Mouse (Mus musculus): ENCODE results near the gene Mical3. TPM values are rescaled to one million over a fixed set of nuclear protein-coding genes. Genes with fewer than 3 reads are reported as not detected.

The Mical3 gene
- polyA plus RNA-seq, 1 experiment from 2014 or later = 37.0 TPM

- WGBS = 93% methylated on average over 7 of the region's 7 CpGs
- H3K9me3 ChIP-seq (replicated peaks; ENCODE audit: control insufficient read depth, low read length, poor library complexity, severe bottlenecking) = no peaks in the 10 kb centered on the region
- ATAC-seq = no peak
- H3K4me3 ChIP-seq (ENCODE audit: low read depth, low read length) = no peak overlapping the region
- no peak overlapping the region for H3K4me2 ChIP-seq (ENCODE audit: low read length)
- H3K9ac ChIP-seq (ENCODE audit: low read depth, low read length) = no peak overlapping the region
- no peaks in the 10 kb centered on the region for H3K27me3 ChIP-seq (ENCODE audit: control insufficient read depth, insufficient read depth, low read depth, low read length)
- peaks cover 4% of the 10 kb centered on the region; the same call in 1 of the 2 replicates for H3K4me1 ChIP-seq (ENCODE audit: control insufficient read depth, insufficient read depth, low read length)
- H3K27ac ChIP-seq (ENCODE audit: low read length) = no peak overlapping the region
- peaks cover 64% of the 10 kb centered on the region for H3K36me3 ChIP-seq (ENCODE audit: control insufficient read depth, insufficient read depth, low read length)
Observed at GRCm38 (mm10) chr6:121031370-121031769, 99.4 kb downstream of the Mical3 start.

DNA sequence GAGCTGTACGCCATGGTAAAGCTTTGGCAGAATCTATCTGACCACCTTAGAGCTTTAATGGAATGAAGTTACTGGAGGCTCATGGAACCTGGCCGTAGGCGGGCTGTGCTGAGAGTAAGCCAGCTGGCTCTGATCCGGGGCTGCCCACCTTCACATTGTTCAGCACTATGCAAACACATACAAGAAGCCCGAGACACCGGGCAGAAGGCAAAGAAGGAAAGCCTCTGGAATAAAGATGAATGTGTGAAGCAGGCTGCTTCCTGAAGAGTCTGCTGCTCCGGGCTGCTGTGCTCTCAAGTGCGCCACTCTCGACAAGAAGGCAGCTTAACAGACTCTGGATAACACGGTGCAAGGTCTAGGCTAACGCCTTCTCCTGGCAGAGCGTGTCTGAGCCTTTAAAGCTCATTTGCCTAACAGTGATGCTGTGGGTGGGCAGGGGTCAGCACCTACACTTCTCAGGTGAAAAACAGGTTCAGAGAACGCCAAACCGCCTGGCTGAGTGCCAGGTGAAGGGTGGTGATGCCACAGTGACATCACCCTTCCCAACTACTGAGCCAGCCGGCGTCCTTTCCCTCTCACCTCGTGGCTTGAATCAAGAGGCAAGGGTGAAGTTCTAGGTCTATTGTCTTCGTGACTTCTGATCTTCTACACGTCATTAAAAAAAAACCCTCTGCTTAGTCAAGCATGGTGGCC, 100.8 kb downstream of the Mical3 start:
- Histone ChIP-seq H3K9me3 (replicated peaks; ENCODE audit: control insufficient read depth, low read length, poor library complexity, severe bottlenecking) (no peaks in the 10 kb centered on the region), H3K27me3 (ENCODE audit: control insufficient read depth, insufficient read depth, low read depth, low read length) (no peaks in the 10 kb centered on the region), H3K9ac (ENCODE audit: low read depth, low read length) (no peak overlapping the region), H3K4me2 (ENCODE audit: low read length) (no peak overlapping the region), H3K27ac (ENCODE audit: low read length) (no peak overlapping the region), H3K4me1 (ENCODE audit: control insufficient read depth, insufficient read depth, low read length) (peaks cover 7% of the 10 kb centered on the region; the same call in 1 of the 2 replicates), H3K4me3 (ENCODE audit: low read depth, low read length) (no peak overlapping the region), H3K36me3 (ENCODE audit: control insufficient read depth, insufficient read depth, low read length) (peaks cover 61% of the 10 kb centered on the region)
- ATAC-seq = no peak
- WGBS = 83% methylated on average over 19 of the region's 19 CpGs

- H3K4me2 ChIP-seq (ENCODE audit: low read length) = no peak overlapping the region
- H3K9ac ChIP-seq (ENCODE audit: low read depth, low read length) = no peak overlapping the region
- no peak for ATAC-seq
- H3K27me3 ChIP-seq (ENCODE audit: control insufficient read depth, insufficient read depth, low read depth, low read length) = no peaks in the 10 kb centered on the region
- no peak overlapping the region for H3K4me3 ChIP-seq (ENCODE audit: low read depth, low read length)
- peaks cover 7% of the 10 kb centered on the region; the same call in 1 of the 2 replicates for H3K4me1 ChIP-seq (ENCODE audit: control insufficient read depth, insufficient read depth, low read length)
- H3K27ac ChIP-seq (ENCODE audit: low read length) = no peak overlapping the region
- H3K9me3 ChIP-seq (replicated peaks; ENCODE audit: control insufficient read depth, low read length, poor library complexity, severe bottlenecking) = no peaks in the 10 kb centered on the region
- H3K36me3 ChIP-seq (ENCODE audit: control insufficient read depth, insufficient read depth, low read length) = peaks cover 58% of the 10 kb centered on the region
- 92% methylated on average over 8 of the region's 8 CpGs for WGBS
Observed at GRCm38 (mm10) chr6:121028514-121028913, 102.3 kb downstream of the Mical3 start.

DNA sequence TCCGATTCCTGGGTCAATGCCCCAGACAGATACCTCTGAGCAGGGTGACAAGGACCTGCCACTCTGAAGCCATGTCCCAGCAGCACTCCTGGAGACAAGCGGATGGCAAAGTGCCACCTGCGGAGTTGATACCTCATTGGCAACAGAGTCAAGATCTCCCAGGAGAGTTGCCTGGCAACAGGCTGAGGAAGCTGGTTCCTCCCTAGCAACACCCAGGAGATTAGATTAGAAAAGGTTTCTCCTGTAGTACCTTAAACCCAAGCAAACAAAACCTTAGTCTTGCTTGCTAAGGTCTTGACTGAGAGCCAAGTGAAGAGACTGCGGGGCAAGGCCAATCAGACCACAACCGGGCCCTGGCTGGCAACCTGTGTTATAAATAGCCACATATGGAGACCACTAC, 103.5 kb downstream of the Mical3 start:
- Histone ChIP-seq H3K27ac (ENCODE audit: low read length) (no peak overlapping the region), H3K36me3 (ENCODE audit: control insufficient read depth, insufficient read depth, low read length) (peaks cover 51% of the 10 kb centered on the region), H3K4me3 (ENCODE audit: low read depth, low read length) (no peak overlapping the region), H3K9ac (ENCODE audit: low read depth, low read length) (no peak overlapping the region), H3K4me1 (ENCODE audit: control insufficient read depth, insufficient read depth, low read length) (peaks cover 7% of the 10 kb centered on the region; the same call in 1 of the 2 replicates), H3K9me3 (replicated peaks; ENCODE audit: control insufficient read depth, low read length, poor library complexity, severe bottlenecking) (no peaks in the 10 kb centered on the region), H3K27me3 (ENCODE audit: control insufficient read depth, insufficient read depth, low read depth, low read length) (no peaks in the 10 kb centered on the region), H3K4me2 (ENCODE audit: low read length) (no peak overlapping the region)
- no peak for ATAC-seq
- WGBS = 35% methylated on average over 5 of the region's 5 CpGs

- Histone ChIP-seq H3K27ac (ENCODE audit: low read length) (no peak overlapping the region), H3K4me3 (ENCODE audit: low read depth, low read length) (no peak overlapping the region), H3K4me2 (ENCODE audit: low read length) (no peak overlapping the region), H3K4me1 (ENCODE audit: control insufficient read depth, insufficient read depth, low read length) (peaks cover 7% of the 10 kb centered on the region; the same call in 1 of the 2 replicates), H3K9ac (ENCODE audit: low read depth, low read length) (no peak overlapping the region), H3K36me3 (ENCODE audit: control insufficient read depth, insufficient read depth, low read length) (peaks cover 51% of the 10 kb centered on the region), H3K27me3 (ENCODE audit: control insufficient read depth, insufficient read depth, low read depth, low read length) (no peaks in the 10 kb centered on the region), H3K9me3 (replicated peaks; ENCODE audit: control insufficient read depth, low read length, poor library complexity, severe bottlenecking) (no peaks in the 10 kb centered on the region)
- no peak for ATAC-seq
- 74% methylated on average over 7 of the region's 7 CpGs for WGBS
Observed at GRCm38 (mm10) chr6:121026866-121027265, 103.9 kb downstream of the Mical3 start.

DNA sequence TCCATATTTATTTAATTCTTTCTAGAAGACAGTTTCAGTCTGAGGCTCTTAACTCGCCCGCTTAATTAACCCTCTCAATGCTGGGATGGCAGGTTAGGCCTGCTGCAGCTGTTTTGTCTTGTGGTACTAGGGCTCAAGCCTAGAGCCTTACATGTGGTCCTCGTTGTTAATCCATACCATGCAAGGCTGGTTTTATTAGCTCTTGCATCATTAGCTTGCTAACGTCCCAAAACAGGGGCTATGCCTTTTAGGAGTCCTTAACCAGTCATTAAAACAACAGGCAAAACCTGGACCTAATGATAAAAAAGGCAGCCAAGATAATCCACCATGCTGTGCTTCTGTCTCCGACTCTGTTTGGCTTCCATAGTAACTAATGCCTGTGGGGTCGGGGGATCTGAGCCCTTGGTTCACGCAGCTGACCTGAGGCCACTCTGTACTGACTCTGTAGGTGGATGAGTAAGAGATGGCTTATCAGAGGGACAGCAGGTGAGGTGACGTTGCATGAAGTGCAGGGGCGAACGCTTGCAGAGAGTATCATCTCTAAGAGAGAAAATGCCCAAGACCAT, 104.7 kb downstream of the Mical3 start:
- Histone ChIP-seq H3K4me2 (ENCODE audit: low read length) (no peak overlapping the region), H3K27ac (ENCODE audit: low read length) (no peak overlapping the region; the same call in 1 of the 2 replicates), H3K36me3 (ENCODE audit: control insufficient read depth, insufficient read depth, low read length) (peaks cover 51% of the 10 kb centered on the region), H3K4me3 (ENCODE audit: low read depth, low read length) (no peak overlapping the region), H3K9ac (ENCODE audit: low read depth, low read length) (no peak overlapping the region), H3K9me3 (replicated peaks; ENCODE audit: control insufficient read depth, low read length, poor library complexity, severe bottlenecking) (no peaks in the 10 kb centered on the region), H3K4me1 (ENCODE audit: control insufficient read depth, insufficient read depth, low read length) (peaks cover 7% of the 10 kb centered on the region; the same call in 1 of the 2 replicates), H3K27me3 (ENCODE audit: control insufficient read depth, insufficient read depth, low read depth, low read length) (no peaks in the 10 kb centered on the region)
- 36% methylated on average over 10 of the region's 10 CpGs for WGBS
- no peak; the same call in 1 of the 2 replicates for ATAC-seq

- Histone ChIP-seq H3K27ac (ENCODE audit: low read length) (no peak overlapping the region), H3K9ac (ENCODE audit: low read depth, low read length) (no peak overlapping the region), H3K4me3 (ENCODE audit: low read depth, low read length) (no peak overlapping the region), H3K4me2 (ENCODE audit: low read length) (no peak overlapping the region), H3K36me3 (ENCODE audit: control insufficient read depth, insufficient read depth, low read length) (peaks cover 39% of the 10 kb centered on the region), H3K27me3 (ENCODE audit: control insufficient read depth, insufficient read depth, low read depth, low read length) (no peaks in the 10 kb centered on the region), H3K4me1 (ENCODE audit: control insufficient read depth, insufficient read depth, low read length) (peaks cover 2% of the 10 kb centered on the region; the same call in 1 of the 2 replicates), H3K9me3 (replicated peaks; ENCODE audit: control insufficient read depth, low read length, poor library complexity, severe bottlenecking) (no peaks in the 10 kb centered on the region)
- no peak for ATAC-seq
- WGBS = 95% methylated on average over 4 of the region's 4 CpGs
Observed at GRCm38 (mm10) chr6:121018147-121018546, 112.7 kb downstream of the Mical3 start.

DNA sequence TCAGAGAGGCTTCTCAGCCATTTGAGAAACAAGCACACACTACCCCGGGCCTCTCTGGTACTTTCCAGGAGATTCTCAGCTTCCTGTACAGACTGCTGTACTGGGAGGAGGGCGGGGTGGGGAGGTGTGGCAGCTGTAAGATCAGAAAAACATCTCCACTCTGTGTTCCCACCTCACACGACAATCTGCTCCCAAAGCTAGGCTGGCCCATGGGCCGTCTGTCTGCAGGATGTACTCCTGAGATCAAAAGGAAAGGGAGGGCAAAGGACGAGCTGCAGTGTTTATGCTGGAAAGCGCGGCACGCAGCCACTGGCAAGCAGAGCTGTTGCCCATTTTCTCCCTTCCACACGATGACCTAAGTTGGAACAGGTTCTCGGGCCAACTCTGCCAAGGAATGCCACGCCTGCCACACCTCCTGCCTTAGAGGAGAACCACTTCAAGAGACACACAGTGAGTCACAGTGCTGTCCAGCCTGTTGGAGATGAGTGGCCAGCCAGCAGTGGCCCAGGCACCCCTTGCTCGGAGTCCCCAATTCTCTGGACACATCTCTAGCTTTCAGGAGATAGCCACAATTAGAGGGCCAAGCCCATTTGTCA, 113.3 kb downstream of the Mical3 start:
- H3K4me2 ChIP-seq (ENCODE audit: low read length) = no peak overlapping the region
- no peak for ATAC-seq
- H3K9ac ChIP-seq (ENCODE audit: low read depth, low read length) = no peak overlapping the region
- H3K4me3 ChIP-seq (ENCODE audit: low read depth, low read length) = no peak overlapping the region
- WGBS = 72% methylated on average over 12 of the region's 12 CpGs
- no peak overlapping the region for H3K27ac ChIP-seq (ENCODE audit: low read length)
- no peaks in the 10 kb centered on the region for H3K9me3 ChIP-seq (replicated peaks; ENCODE audit: control insufficient read depth, low read length, poor library complexity, severe bottlenecking)
- H3K4me1 ChIP-seq (ENCODE audit: control insufficient read depth, insufficient read depth, low read length) = peaks cover 2% of the 10 kb centered on the region; the same call in 1 of the 2 replicates
- peaks cover 38% of the 10 kb centered on the region for H3K36me3 ChIP-seq (ENCODE audit: control insufficient read depth, insufficient read depth, low read length)
- H3K27me3 ChIP-seq (ENCODE audit: control insufficient read depth, insufficient read depth, low read depth, low read length) = no peaks in the 10 kb centered on the region

GRCm38 (mm10) chr6:121016097-121016496, 114.7 kb downstream of the Mical3 start:
- peaks cover 29% of the 10 kb centered on the region for H3K36me3 ChIP-seq (ENCODE audit: control insufficient read depth, insufficient read depth, low read length)

More at GRCm38 (mm10) chr6:121016097-121016496, 114.7 kb downstream of the Mical3 start:
- peaks cover 2% of the 10 kb centered on the region; the same call in 1 of the 2 replicates for H3K4me1 ChIP-seq (ENCODE audit: control insufficient read depth, insufficient read depth, low read length)
- H3K27ac ChIP-seq (ENCODE audit: low read length) = no peak overlapping the region
- no peak for ATAC-seq
- WGBS = 84% methylated on average over 5 of the region's 5 CpGs
- H3K4me2 ChIP-seq (ENCODE audit: low read length) = no peak overlapping the region
- H3K27me3 ChIP-seq (ENCODE audit: control insufficient read depth, insufficient read depth, low read depth, low read length) = no peaks in the 10 kb centered on the region
- no peak overlapping the region for H3K9ac ChIP-seq (ENCODE audit: low read depth, low read length)
- no peak overlapping the region for H3K4me3 ChIP-seq (ENCODE audit: low read depth, low read length)
- H3K9me3 ChIP-seq (replicated peaks; ENCODE audit: control insufficient read depth, low read length, poor library complexity, severe bottlenecking) = no peaks in the 10 kb centered on the region

All from midbrain, embryonic 16.5 days (tissue).